Mouse (Mus musculus) embryonic fibroblast, embryonic 13.5 days (primary cell): ENCODE measurements around the gene Olfr157. TPM values are rescaled to one million over a fixed set of nuclear protein-coding genes. Genes with fewer than 3 reads are reported as not detected.
"Not testable (repeated sequence)": the region's sequence is repeated elsewhere in the genome, so short reads cannot be mapped to it uniquely, and the experiment has no call there.

Experiments used
- H3K27ac ChIP-seq: 2 replicates; pipeline ENCODE4 v1.5.1; 2012; ENCODE audit warnings: low read length, control low read depth, inconsistent platforms; ENCODE audit not compliant: insufficient read depth
- H3K4me1 ChIP-seq: 2 replicates; pipeline ENCODE4 v1.6.1; 2011; ENCODE audit warnings: low read length; ENCODE audit not compliant: control insufficient read depth, insufficient read depth
- H3K4me3 ChIP-seq: 2 replicates; pipeline ENCODE4 v1.5.1; 2011; ENCODE audit warnings: mild to moderate bottlenecking, control low read depth, low read length; ENCODE audit not compliant: insufficient read depth
- CTCF ChIP-seq: IDR thresholded peaks from 2 replicates; pipeline ENCODE4 v1.5.1; 2011; ENCODE audit warnings: mild to moderate bottlenecking, control low read depth, low read length, moderate library complexity, borderline replicate concordance; ENCODE audit not compliant: insufficient read depth
- POLR2A ChIP-seq: IDR thresholded peaks from 2 replicates; pipeline ENCODE4 v1.6.1; 2011; ENCODE audit warnings: low read depth, mild to moderate bottlenecking, control low read depth, low read length, moderate library complexity
- polyA plus RNA-seq: library from polyadenylated mRNA; stranded (reverse); fragments of >200 nt; gene quantifications from 2 replicates; pipeline ENCODE4 v1.2.4, GENCODE M21; 2011; ENCODE audit warnings: low read depth; ENCODE audit not compliant: missing spikeins, insufficient read length

Olfr157 gene
- polyA plus RNA-seq, 1 experiment, result not detected

DNA sequence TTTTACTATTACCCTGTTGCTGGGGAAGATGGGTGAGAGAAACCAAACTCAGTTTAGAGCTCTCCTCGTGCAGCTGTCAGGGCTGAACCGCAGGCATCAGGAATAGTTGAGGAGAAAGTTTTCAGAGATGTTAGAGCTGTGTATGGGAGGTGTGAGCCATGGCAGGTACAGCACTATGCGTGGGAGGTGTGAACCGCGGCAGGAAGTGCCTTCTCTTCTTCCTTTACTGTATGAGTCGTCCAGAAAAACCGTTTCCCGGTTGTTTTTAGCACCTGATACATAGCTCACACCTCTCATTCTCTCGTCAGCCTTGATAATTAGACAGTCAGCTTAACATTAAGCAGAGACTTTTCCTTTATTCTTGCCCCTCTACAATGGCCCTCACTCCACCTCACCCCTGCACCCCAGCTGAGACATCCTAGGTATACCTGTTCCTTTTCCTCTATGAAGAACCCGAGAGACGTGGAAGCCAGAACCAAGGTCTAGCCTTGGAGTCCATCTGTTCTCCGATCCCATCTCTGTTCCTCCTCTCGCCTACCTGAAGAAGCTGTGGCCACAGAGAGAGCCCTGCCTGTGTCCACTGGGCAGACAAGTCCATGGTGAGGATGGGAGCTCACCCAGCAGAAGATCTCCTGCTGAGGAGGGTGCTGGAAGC is 17.0 kb downstream of the Olfr157 start:
- Histone ChIP-seq H3K27ac (no peak overlapping the region), H3K4me3 (no peak overlapping the region), H3K4me1 (no peaks in the 10 kb centered on the region)
- TF ChIP-seq POLR2A (no peak), CTCF (no peak)

DNA sequence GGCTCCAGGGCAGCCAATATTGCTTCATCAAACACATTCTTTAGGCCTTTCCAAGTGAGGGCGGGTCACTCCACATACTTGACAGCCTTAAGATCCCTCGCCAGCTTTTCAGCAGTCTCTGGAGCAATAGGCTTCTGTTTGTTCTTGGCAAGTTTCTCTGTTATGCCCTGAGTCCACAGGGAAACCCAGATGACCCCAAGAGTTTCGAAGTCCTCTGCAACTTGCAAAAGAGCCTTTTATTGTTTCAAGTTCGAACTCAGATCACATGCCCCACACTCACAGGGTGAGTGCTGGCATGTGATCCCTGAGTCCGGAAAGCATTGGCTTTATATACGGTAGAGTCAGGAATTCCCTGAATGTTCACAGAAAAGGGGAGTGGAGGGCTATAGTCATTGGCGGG is 41.1 kb downstream of the Olfr157 start:
- H3K27ac ChIP-seq, result no peak overlapping the region
- no peak overlapping the region for H3K4me3 ChIP-seq
- TF ChIP-seq POLR2A (no peak), CTCF (no peak)
- H3K4me1 ChIP-seq, result no peaks in the 10 kb centered on the region

DNA sequence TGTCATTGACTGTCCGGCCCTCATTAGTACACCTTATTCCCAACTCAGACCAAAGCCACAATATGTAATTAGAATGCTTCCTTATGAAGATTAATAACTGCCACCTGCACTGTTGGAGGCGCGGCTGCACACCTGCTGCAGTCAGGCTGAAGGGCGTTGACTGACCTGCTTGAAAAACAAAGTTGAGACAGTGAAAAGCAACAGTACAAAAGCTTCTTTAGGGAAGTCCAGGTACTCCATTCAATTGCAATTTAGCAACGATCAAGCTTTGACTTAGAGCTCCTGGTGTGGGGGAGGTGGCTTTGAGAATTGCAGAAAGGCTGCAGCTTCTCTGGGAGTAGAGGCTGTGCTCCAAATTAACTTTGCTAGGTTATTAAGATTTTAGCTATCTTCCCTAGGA is 44.2 kb downstream of the Olfr157 start:
- not testable (repeated sequence) for H3K4me1 ChIP-seq, H3K4me3 ChIP-seq, H3K27ac ChIP-seq

DNA sequence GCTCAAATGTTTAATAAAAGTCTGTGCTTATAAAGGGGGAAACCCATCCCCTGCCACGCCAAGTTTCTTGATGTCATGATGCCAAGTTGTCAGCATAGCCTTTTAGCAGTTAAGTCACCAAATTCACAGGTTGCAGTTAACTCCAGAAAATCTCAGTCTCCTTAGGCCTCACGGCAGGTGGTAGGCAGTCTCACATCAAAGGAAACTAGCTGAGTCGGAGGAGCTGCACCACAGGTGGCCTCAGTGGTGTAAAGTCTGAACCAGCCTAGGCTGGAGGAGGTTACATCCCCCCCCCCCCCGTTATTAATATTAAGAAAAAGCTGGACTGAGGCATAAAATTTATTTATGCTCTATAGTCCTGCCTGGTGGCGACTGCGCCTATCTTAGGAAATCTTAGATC is 44.7 kb downstream of the Olfr157 start:
- H3K4me3 ChIP-seq, result no peak overlapping the region

More for the DNA sequence above, 44.7 kb downstream of the Olfr157 start:
- no peak overlapping the region for H3K27ac ChIP-seq
- TF ChIP-seq CTCF, result no peak
- TF ChIP-seq POLR2A, result no peak
- H3K4me1 ChIP-seq, result no peaks in the 10 kb centered on the region

Other genes starting within 250 kb of the Olfr157 start
- 60.0 and 62.1 TPM in 2 replicates for gene Npr2, start 208.3 kb downstream of the Olfr157 start, polyA plus RNA-seq
- gene Spag8, start 186.6 kb downstream of the Olfr157 start, polyA plus RNA-seq, result not detected in 2 replicates
- gene Hint2, start 183.7 kb downstream of the Olfr157 start, polyA plus RNA-seq, result 22.9 and 27.9 TPM in 2 replicates
- gene Tmem8b, start 171.2 kb downstream of the Olfr157 start, polyA plus RNA-seq, result 5.2 and 7.4 TPM in 2 replicates
- 0.62 and 0.67 TPM in 2 replicates for gene Fam221b, start 171.1 kb downstream of the Olfr157 start, polyA plus RNA-seq
- not detected in 2 replicates for gene Olfr70, start 139.4 kb downstream of the Olfr157 start, polyA plus RNA-seq
- gene Olfr71, start 129.9 kb downstream of the Olfr157 start, polyA plus RNA-seq, result not detected in 2 replicates
- 0.33 and 0.35 TPM in 2 replicates for gene Hrct1, start 113.0 kb downstream of the Olfr157 start, polyA plus RNA-seq
- not detected in 2 replicates for gene Spaar, start 110.2 kb downstream of the Olfr157 start, polyA plus RNA-seq
- gene Olfr159, start 69.2 kb downstream of the Olfr157 start, polyA plus RNA-seq, result not detected in 2 replicates
- not detected in 2 replicates for gene Olfr156, start 16.3 kb downstream of the Olfr157 start, polyA plus RNA-seq
- gene Olfr155, start 11.4 kb upstream of the Olfr157 start, polyA plus RNA-seq, result not detected in 2 replicates
- gene Reck, start 35.3 kb upstream of the Olfr157 start, polyA plus RNA-seq, result 18.5 and 25.1 TPM in 2 replicates
- 177 and 225 TPM in 2 replicates for gene Glipr2, start 117.2 kb upstream of the Olfr157 start, polyA plus RNA-seq
- gene Ccin, start 143.3 kb upstream of the Olfr157 start, polyA plus RNA-seq, result 0.25 and 0.26 TPM in 2 replicates
- gene Clta, start 164.3 kb upstream of the Olfr157 start, polyA plus RNA-seq, result 248 and 249 TPM in 2 replicates
- gene Gne, start 244.0 kb upstream of the Olfr157 start, polyA plus RNA-seq, result 27.8 and 40.1 TPM in 2 replicates